Mouse (Mus musculus) kidney, postnatal 36 days (tissue): ENCODE data around the gene Taf6l.

Source experiments
- DNase-seq, 2 experiments: peaks; one replicate each; pipeline ENCODE4 v3.0.0; 2021 to 2022; ENCODE audit warnings: mixed read lengths in 2 of 2

Gene Taf6l

GRCm38 (mm10) chr19:8789171-8789570 lies 3.0 kb upstream of the Taf6l start:
- DNase-seq, result no peak

GRCm38 (mm10) chr19:8788521-8788920 lies 2.3 kb upstream of the Taf6l start:
- no peak for DNase-seq

- DNase-seq, result no peak
Measured at GRCm38 (mm10) chr19:8774951-8775421, 11.2 kb downstream of the Taf6l start.

DNA sequence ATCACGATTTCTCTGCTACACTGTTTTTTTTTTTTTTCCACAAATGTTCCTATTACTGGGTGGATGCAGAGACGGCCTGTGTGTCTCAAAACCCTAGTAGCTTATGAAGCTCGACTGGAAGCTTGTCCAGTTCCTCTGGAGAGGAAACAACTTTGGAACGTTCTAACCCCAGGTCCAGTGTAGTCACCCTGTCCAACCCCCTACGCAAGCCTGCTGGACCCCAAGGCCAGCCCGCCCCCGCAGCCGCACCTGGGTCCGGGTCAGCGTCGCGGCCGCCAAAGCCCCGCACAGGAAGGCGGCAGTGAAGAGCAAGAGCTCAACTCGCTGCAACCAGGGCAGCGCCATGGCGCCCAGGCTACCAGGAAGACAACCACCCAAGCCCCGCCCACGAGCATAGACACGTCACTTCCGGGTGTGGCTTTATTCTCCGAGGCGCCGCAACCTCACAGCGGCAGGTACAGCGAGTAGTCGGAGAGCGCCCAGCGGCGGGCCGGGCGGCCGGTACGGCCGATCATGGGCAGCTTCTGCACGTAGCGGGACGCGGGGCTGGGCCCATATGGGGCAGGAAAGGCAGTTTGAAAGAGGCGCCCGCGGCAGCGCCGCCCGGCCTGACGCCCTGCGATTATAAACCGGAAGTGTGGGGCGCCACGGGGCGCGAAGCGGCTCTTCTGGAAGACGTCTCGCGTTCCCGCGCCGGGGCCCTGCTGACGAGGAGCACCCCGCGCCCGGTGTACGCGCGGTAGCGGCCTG lies 12.0 kb downstream of the Taf6l start, which contains the start of gene Tmem179b:
TSS of gene Tmem179b (minus strand) at position 382 of the 750 bp plus-strand sequence.
- peak; percentile 96 to 98 for DNase-seq

- no peak for DNase-seq
Measured at GRCm38 (mm10) chr19:8773409-8773808, 12.8 kb downstream of the Taf6l start.

GRCm38 (mm10) chr19:8772996-8773395 lies 13.2 kb downstream of the Taf6l start:
- no peak for DNase-seq

DNA sequence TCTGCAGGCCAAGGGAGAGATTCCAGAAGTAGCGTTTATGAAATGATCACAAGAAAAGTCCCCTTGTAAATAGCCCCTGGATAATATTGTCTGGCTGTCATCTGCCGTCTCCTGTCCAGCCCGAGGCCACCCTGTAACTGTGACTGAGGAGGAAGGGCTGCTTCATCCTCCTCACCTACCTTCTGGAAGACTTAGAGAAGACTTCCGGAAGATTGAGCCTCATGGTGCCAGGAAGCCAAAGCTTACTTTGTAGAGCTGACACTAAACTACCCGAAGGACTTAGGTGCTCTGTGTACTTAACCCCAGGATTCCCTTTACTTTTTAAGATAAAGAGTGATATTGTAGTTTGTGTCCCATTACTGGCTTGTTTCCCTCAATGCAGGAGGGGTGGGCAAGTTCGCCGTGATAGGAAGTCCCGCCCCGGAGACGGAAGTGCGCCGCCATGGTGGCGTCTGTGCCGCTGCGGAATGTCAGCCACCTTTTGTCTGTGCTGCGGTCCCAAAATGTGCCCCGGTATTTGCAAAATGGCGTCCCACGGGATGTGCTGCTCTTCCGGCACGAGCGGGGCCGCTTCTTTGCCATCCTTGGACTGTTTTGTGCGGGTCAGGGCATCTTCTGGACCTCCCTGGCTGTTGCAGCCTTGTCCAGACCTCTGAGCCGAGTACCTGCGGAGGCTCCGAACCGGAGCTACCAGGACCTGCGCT lies 15.5 kb downstream of the Taf6l start, which contains the start of gene Tmem223:
TSS of gene Tmem223 (plus strand) at position 430 of the 704 bp plus-strand sequence.
- peak; percentile 85 to 92 for DNase-seq

DNA sequence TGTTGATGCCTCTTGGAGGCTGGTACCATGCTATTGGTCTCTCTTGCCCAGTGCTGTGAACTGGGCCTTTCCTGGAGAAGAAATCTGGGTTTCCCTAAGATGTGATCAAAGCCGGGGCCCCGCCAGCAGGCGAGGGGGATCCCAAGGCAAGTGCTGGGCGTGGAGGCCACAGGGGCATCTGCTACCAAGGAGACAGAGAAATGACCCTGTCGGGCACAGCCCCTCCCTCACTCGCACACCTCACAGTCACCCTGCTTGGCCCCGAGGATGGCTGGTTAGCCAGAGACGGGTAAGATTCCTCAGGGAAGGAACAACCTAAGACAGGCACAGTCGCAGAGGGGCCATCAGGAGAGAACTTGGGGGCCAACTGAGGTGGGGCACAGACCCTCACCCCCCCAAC lies 20.7 kb downstream of the Taf6l start:
- no peak for DNase-seq

DNA sequence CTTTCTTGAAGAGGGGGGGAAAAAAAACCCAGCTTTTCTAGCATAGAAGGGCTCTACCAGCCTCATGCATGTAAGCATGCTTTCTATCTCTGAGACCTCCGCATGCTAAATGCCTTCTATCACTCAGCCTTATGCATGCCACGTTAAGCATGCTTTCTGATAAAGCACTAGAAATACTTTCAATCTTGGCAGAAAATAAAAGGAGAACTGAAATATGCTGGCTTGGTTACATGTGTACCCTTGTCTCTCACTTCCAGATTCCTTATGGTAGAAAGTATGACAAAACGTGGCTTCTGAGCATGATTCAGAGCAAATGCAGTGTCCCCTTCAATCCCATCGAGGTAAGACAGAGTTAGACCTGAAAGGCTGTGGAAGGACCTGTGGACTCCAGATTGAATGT lies 22.9 kb downstream of the Taf6l start:
- no peak for DNase-seq

GRCm38 (mm10) chr19:8760757-8761156 lies 25.5 kb downstream of the Taf6l start:
- DNase-seq, result peak in 1 of 2 experiments; percentile 30

GRCm38 (mm10) chr19:8758899-8759298 lies 27.3 kb downstream of the Taf6l start:
- no peak for DNase-seq

DNA sequence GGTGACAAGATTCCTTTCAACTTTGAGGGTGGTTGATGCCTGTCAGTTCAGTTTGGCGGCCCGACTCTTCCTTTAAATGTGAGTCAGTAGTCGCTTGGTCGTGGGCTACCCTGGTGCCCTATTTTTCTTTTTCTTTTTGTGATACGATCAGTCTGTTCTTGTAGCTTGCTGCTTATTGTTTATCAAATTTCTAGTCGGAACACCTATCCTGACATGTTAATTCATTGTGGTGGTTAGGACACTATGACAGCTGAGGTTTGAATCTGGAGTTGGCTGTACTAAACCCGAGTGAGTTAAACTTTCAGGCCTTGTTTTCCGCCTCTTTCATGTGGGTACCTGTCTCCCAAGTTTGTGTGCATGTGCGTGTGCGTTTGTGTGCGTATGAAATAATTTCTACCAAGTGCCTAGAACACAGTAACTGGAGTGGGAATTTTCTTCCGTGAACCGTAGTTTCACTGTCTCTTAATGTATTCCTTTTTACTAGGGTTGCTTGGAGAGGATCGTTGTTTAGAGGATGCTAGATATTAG lies 28.7 kb downstream of the Taf6l start:
- no peak for DNase-seq

- peak; percentile 93 to 98 for DNase-seq
Measured at GRCm38 (mm10) chr19:8756635-8757387, 29.4 kb downstream of the Taf6l start, which contains the start of gene Nxf1. Nxf1 (plus strand) TSS chr19:8757073.

- DNase-seq, result no peak
Measured at GRCm38 (mm10) chr19:8755652-8756051, 30.6 kb downstream of the Taf6l start.

DNA sequence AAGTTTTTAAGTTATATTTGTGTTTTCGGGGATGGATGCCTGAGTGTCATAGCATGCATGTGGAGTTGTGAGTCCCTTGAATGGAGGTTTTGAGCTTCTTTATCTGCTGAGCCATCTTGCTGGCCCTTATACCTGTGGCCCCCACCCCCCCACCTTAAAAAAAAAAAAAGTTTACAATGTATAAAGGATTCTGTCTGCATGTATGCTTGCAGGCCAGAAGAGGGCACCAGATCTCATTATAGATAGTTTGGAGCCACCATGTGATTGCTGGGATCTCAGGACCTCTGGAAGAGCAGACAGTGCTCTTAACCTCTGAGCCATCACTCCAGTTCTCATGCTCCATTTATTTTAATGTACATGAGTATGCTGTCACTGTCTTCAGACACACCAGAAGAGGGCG lies 38.8 kb downstream of the Taf6l start:
- peak in 1 of 2 experiments; percentile 24 for DNase-seq

- no peak for DNase-seq
Measured at GRCm38 (mm10) chr19:8745382-8745781, 40.8 kb downstream of the Taf6l start.

DNA sequence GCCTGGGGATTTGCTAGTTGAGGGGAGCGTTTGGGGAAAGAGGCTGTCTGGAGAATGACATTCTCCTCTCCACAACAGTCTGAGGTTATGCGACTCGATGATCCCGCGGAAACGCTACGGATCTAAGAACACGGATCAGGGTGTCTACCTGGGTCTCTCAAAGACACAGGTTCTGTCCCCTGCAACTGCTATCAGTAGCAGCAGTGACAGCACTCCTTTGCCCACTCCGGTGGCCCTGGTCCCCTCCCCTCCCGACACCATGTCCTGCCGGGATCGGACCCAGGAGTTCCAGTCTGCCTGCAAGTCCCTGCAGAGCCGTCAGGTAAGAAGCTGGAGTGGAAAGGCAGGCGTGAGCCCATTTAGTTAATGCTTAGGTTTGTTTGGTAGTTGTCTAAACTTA lies 44.0 kb downstream of the Taf6l start:
- no peak for DNase-seq

- peak; percentile 98 for DNase-seq
Measured at GRCm38 (mm10) chr19:8741243-8741869, 44.9 kb downstream of the Taf6l start, which contains the start of gene Stx5a. Stx5a (plus strand) TSS chr19:8741413.

DNA sequence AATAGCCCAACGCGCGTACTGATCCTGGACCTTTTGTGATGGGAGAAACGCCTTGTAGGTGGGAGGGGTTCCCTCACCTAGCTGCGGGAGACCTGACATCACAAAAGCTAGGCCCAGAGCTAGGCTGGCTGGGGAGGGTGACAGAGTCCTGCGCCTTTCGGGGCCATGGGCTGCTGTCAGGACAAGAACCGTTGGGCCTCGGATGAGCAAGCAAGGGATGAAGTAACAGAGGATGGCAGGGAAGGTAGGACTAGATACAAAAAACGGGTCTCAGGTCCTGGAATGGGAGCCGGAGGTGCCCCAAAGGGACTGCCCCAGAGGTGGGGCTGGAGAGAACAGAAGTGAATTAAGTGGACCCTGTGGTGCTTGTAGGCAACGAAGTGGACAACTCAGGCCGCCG lies 45.6 kb downstream of the Taf6l start, which contains the start of gene 1700092M07Rik:
TSS of gene 1700092M07Rik (plus strand) at position 116 of the 400 bp plus-strand sequence.
- peak in 1 of 2 experiments; percentile 21 for DNase-seq

GRCm38 (mm10) chr19:8739646-8740045 lies 46.6 kb downstream of the Taf6l start:
- no peak for DNase-seq

GRCm38 (mm10) chr19:8738911-8739310 lies 47.3 kb downstream of the Taf6l start:
- no peak for DNase-seq

- DNase-seq, result no peak
Measured at GRCm38 (mm10) chr19:8736160-8736467, 50.1 kb downstream of the Taf6l start.
